Mouse (Mus musculus) myocyte (in vitro differentiated cells): ENCODE data around the gene Muc1.

Experiments
- E2F4 ChIP-seq: IDR thresholded peaks from one replicate; pipeline ENCODE4 v1.6.1; 2011; ENCODE audit warnings: mild to moderate bottlenecking, control low read depth, moderate library complexity; ENCODE audit not compliant: insufficient read depth
- POLR2A ChIP-seq: IDR thresholded peaks from one replicate; pipeline ENCODE4 v1.6.1; 2011; ENCODE audit warnings: low read depth, mild to moderate bottlenecking, control low read depth, moderate library complexity; ENCODE audit not compliant: insufficient read length
- REST ChIP-seq: IDR thresholded peaks from one replicate; pipeline ENCODE4 v1.6.1; 2011; ENCODE audit warnings: mild to moderate bottlenecking, control low read depth, moderate library complexity; ENCODE audit not compliant: insufficient read depth, insufficient read length
- TCF3 ChIP-seq: IDR thresholded peaks from one replicate; pipeline ENCODE4 v1.6.1; 2011; ENCODE audit warnings: low read depth, control low read depth; ENCODE audit not compliant: insufficient read length
- USF1 ChIP-seq: IDR thresholded peaks from one replicate; pipeline ENCODE4 v1.6.1; 2011; ENCODE audit warnings: low read depth, mild to moderate bottlenecking, control low read depth, moderate library complexity

- TF ChIP-seq TCF3 (no peak), POLR2A (no peak), USF1 (no peak), REST (no peak), E2F4 (no peak)
Observed at GRCm38 (mm10) chr3:89182531-89183057, 46.3 kb upstream of the Muc1 start.
